Mouse (Mus musculus): Measurements from ENCODE around the gene Olfr1028.

Olfr1028 gene

GRCm38 (mm10) chr2:85950137-85950536 lies at the start of gene Olfr1028:
Gene Olfr1028 (plus strand): TSS chr2:85950437.
- DNase-seq (ENCODE audit: low read depth), result no peak

DNA sequence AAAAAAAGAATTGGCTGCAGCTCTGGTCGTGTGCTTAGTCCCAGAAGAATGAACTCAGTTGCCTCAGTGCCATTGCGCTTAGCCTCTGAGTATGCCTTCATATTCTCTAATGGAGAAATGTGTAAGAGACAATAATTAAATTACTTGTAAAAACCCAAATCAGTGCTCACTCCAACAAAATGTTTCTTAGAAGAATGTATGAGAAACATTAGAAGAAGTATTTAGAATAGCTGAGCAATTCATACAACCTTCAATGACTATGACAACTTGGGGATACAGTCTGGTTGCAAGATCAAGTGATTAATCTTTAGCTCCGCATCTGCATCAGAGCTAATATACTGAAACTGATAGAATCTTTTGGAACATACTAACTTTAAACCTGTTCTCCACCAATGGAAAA lies 45.3 kb upstream of the Olfr1028 start, which contains the start of gene Olfr1024:
Gene Olfr1024, minus strand, starts transcription at position 101 of the 400 bp plus-strand sequence.
- DNase-seq (ENCODE audit: low read depth), result no peak

DNA sequence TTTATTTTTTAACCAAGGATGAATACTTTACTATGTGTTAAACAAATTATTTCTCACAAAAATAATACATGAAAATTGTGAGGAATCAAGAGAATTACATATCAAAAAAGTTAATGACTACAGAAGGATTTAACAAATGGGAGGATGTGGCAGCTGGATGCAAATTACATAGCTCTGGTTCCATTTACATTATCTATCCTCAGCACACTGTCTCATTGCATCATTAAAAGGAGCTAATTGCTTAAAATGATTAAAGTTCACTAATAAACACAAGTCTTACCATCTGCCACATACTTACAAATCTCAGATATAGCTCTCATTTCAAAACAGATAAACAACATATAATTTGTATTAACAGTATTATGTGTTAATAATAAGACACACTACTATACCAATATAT lies 37.0 kb upstream of the Olfr1028 start:
- DNase-seq (ENCODE audit: low read depth), result no peak

DNA sequence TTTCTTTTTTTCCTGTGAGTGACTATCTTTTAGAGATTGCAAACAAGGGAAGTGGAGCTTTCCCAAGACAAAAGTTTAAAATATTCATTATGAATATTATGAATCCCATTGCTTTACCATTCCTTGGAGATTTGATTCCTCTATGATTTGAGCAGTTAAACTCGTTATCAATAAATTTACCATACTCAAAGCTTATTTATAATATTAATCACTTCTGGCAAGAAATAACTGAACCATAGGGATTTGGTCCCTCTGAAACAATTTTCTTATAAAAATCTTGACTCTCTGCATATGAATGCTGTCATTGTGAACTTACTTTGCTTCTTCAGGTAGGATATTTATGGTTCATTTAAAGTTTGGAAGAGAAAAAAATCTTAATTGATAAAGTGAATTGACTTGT lies 35.3 kb upstream of the Olfr1028 start, which contains the start of gene Olfr1025-ps1:
Gene Olfr1025-ps1, plus strand, starts transcription at position 301 of the 400 bp plus-strand sequence.
- no peak for DNase-seq (ENCODE audit: low read depth)

DNA sequence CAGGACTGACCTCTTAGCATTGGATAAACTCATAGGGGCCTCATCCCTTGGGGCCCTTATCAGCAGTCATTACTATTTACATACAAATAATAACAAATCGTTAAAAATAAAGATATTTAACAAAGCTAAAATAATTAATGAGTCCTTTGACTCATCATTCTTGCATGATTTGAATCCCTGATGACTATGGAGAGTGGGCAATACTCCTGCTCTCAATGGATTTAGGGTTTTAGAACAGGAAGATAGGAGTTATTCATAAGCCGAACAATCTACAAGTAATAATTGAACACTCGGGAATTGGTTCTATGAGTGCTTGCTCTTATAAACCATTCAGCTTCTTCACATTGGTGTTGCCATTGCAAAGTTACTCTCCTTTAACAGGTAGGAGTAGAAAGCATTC lies 29.0 kb upstream of the Olfr1028 start, which contains the start of gene Olfr1026:
Gene Olfr1026, plus strand, starts transcription at position 301 of the 400 bp plus-strand sequence.
- no peak for DNase-seq (ENCODE audit: low read depth)

GRCm38 (mm10) chr2:85973595-85973994 lies 23.4 kb downstream of the Olfr1028 start, which contains the start of gene Olfr1029:
Gene Olfr1029 (plus strand): TSS chr2:85973895.
- DNase-seq (ENCODE audit: low read depth), result no peak

GRCm38 (mm10) chr2:85978976-85979375 lies 28.7 kb downstream of the Olfr1028 start, which contains the start of gene Olfr1030:
Gene Olfr1030 (plus strand): TSS chr2:85979276.
- no peak for DNase-seq (ENCODE audit: low read depth)

- no peak for DNase-seq (ENCODE audit: low read depth)
These were observed 39.8 kb downstream of the Olfr1028 start, which contains the start of gene Olfr1031 for GRCm38 (mm10) chr2:85990004-85990403. Gene Olfr1031 (plus strand): TSS chr2:85990304.
